Mouse (Mus musculus) lung, adult 2 months (tissue): ENCODE data around the gene Lrmda.

Source experiments
- CTCF ChIP-seq: fragments of 200-500 bp; IDR thresholded peaks from 2 replicates; pipeline ENCODE4 v1.5.1; 2011; ENCODE audit warnings: mild to moderate bottlenecking, low read length, control low read depth; ENCODE audit not compliant: insufficient read depth
- POLR2A ChIP-seq: fragments of 200-500 bp; IDR thresholded peaks from 2 replicates; pipeline ENCODE4 v1.6.1; 2011; ENCODE audit warnings: low read depth, mild to moderate bottlenecking, control low read depth, low read length, borderline replicate concordance; ENCODE audit errors: extremely low read depth

- TF ChIP-seq POLR2A (no peak), CTCF (no peak)
These were observed 702.3 kb downstream of the Lrmda start for GRCm38 (mm10) chr14:22721845-22722244.
